Mouse (Mus musculus): ENCODE measurements around the gene Itga1. TPM values are rescaled to one million over a fixed set of nuclear protein-coding genes. Genes with fewer than 3 reads are reported as not detected.

The Itga1 gene
- total RNA-seq, 1 experiment from 2014 or later, result 1.5 TPM

- no peak for ATAC-seq (replicated peaks; ENCODE audit: low read depth, poor library complexity, severe bottlenecking)
These were observed 98.9 kb downstream of the Itga1 start for GRCm38 (mm10) chr13:115002837-115003236.

GRCm38 (mm10) chr13:115002155-115002554 is 99.6 kb downstream of the Itga1 start:
- no peak for ATAC-seq (replicated peaks; ENCODE audit: low read depth, poor library complexity, severe bottlenecking)

- ATAC-seq (replicated peaks; ENCODE audit: low read depth, poor library complexity, severe bottlenecking), result peak; percentile 39
These were observed 102.2 kb downstream of the Itga1 start for GRCm38 (mm10) chr13:114999582-114999981.

GRCm38 (mm10) chr13:114998100-114998499 is 103.7 kb downstream of the Itga1 start:
- no peak for ATAC-seq (replicated peaks; ENCODE audit: low read depth, poor library complexity, severe bottlenecking)

- ATAC-seq (replicated peaks; ENCODE audit: low read depth, poor library complexity, severe bottlenecking), result no peak
These were observed 109.3 kb downstream of the Itga1 start for GRCm38 (mm10) chr13:114992260-114993014.

GRCm38 (mm10) chr13:114987668-114988067 is 114.1 kb downstream of the Itga1 start:
- no peak for ATAC-seq (replicated peaks; ENCODE audit: low read depth, poor library complexity, severe bottlenecking)

GRCm38 (mm10) chr13:114987161-114987560 is 114.6 kb downstream of the Itga1 start:
- peak; percentile 70 for ATAC-seq (replicated peaks; ENCODE audit: low read depth, poor library complexity, severe bottlenecking)

- ATAC-seq (replicated peaks; ENCODE audit: low read depth, poor library complexity, severe bottlenecking), result peak; percentile 40
These were observed 117.1 kb downstream of the Itga1 start for GRCm38 (mm10) chr13:114984658-114985057.

GRCm38 (mm10) chr13:114983116-114983515 is 118.6 kb downstream of the Itga1 start:
- ATAC-seq (replicated peaks; ENCODE audit: low read depth, poor library complexity, severe bottlenecking), result no peak

GRCm38 (mm10) chr13:114980831-114981419 is 120.8 kb downstream of the Itga1 start:
- ATAC-seq (replicated peaks; ENCODE audit: low read depth, poor library complexity, severe bottlenecking), result peak; percentile 89

GRCm38 (mm10) chr13:114974484-114975042 is 127.2 kb downstream of the Itga1 start:
- no peak for ATAC-seq (replicated peaks; ENCODE audit: low read depth, poor library complexity, severe bottlenecking)

- no peak for ATAC-seq (replicated peaks; ENCODE audit: low read depth, poor library complexity, severe bottlenecking)
These were observed 129.9 kb downstream of the Itga1 start for GRCm38 (mm10) chr13:114971905-114972304.

- peak; percentile 100 for ATAC-seq (replicated peaks; ENCODE audit: low read depth, poor library complexity, severe bottlenecking)
These were observed 137.5 kb downstream of the Itga1 start for GRCm38 (mm10) chr13:114964233-114964632.

GRCm38 (mm10) chr13:114954516-114954915 is 147.2 kb downstream of the Itga1 start:
- ATAC-seq (replicated peaks; ENCODE audit: low read depth, poor library complexity, severe bottlenecking), result peak; percentile 72

GRCm38 (mm10) chr13:114933541-114933940 is 168.2 kb downstream of the Itga1 start:
- no peak; the same call in 1 of the 2 replicates for ATAC-seq (replicated peaks; ENCODE audit: low read depth, poor library complexity, severe bottlenecking)

- peak; percentile 84 for ATAC-seq (replicated peaks; ENCODE audit: low read depth, poor library complexity, severe bottlenecking)
These were observed 169.9 kb downstream of the Itga1 start, which contains the start of gene Itga2 for GRCm38 (mm10) chr13:114931775-114932294. Gene Itga2, minus strand, starts transcription at chr13:114932100.

GRCm38 (mm10) chr13:114930996-114931649 is 170.6 kb downstream of the Itga1 start:
- ATAC-seq (replicated peaks; ENCODE audit: low read depth, poor library complexity, severe bottlenecking), result peak; percentile 33

GRCm38 (mm10) chr13:114924785-114925184 is 177.0 kb downstream of the Itga1 start:
- peak; percentile 97 for ATAC-seq (replicated peaks; ENCODE audit: low read depth, poor library complexity, severe bottlenecking)

- ATAC-seq (replicated peaks; ENCODE audit: low read depth, poor library complexity, severe bottlenecking), result no peak
These were observed 178.4 kb downstream of the Itga1 start for GRCm38 (mm10) chr13:114923331-114923730.

GRCm38 (mm10) chr13:114915767-114916166 is 186.0 kb downstream of the Itga1 start:
- peak; percentile 97 for ATAC-seq (replicated peaks; ENCODE audit: low read depth, poor library complexity, severe bottlenecking)

All from common myeloid progenitor, adult 5-6 weeks (primary cell).